Mouse (Mus musculus): Measurements from ENCODE around the gene Gnat3. TPM values are rescaled to one million over a fixed set of nuclear protein-coding genes. Genes with fewer than 3 reads are reported as not detected.

Gene Gnat3
- polyA plus RNA-seq, 1 experiment from 2014 or later, result not detected

- Histone ChIP-seq H3K27ac (replicated peaks) (no peak overlapping the region), H3K9me3 (no peaks in the 10 kb centered on the region), H3K27me3 (replicated peaks) (no peaks in the 10 kb centered on the region), H3K9ac (no peak overlapping the region), H3K4me2 (no peak overlapping the region), H3K4me3 (no peak overlapping the region), H3K36me3 (no peaks in the 10 kb centered on the region), H3K4me1 (no peaks in the 10 kb centered on the region)
- ATAC-seq (ENCODE audit: extremely low read depth, insufficient number of reproducible peaks, low FRiP score, low TSS enrichment), result no peak
- WGBS, result 74% methylated on average over 2 of the region's 2 CpGs
Observed at GRCm38 (mm10) chr5:18006157-18006556, 43.8 kb downstream of the Gnat3 start.

GRCm38 (mm10) chr5:18007067-18007466, 44.7 kb downstream of the Gnat3 start:
- ATAC-seq (ENCODE audit: extremely low read depth, insufficient number of reproducible peaks, low FRiP score, low TSS enrichment), result no peak
- no peak overlapping the region for H3K4me2 ChIP-seq
- H3K4me1 ChIP-seq, result 0 out of 2 replicates have a peak, but pooled peaks cover 3% of the 10 kb centered on the region
- H3K36me3 ChIP-seq, result no peaks in the 10 kb centered on the region
- H3K9me3 ChIP-seq, result no peaks in the 10 kb centered on the region
- no peak overlapping the region for H3K4me3 ChIP-seq
- H3K27ac ChIP-seq (replicated peaks), result no peak overlapping the region
- H3K9ac ChIP-seq, result no peak overlapping the region
- no peaks in the 10 kb centered on the region for H3K27me3 ChIP-seq (replicated peaks)

- 82% methylated on average over 5 of the region's 5 CpGs for WGBS
- no peak for ATAC-seq (ENCODE audit: extremely low read depth, insufficient number of reproducible peaks, low FRiP score, low TSS enrichment)
Observed at GRCm38 (mm10) chr5:18010301-18010700, 48.0 kb downstream of the Gnat3 start.

GRCm38 (mm10) chr5:18013196-18013595, 50.8 kb downstream of the Gnat3 start:
- Histone ChIP-seq H3K4me1 (0 out of 2 replicates have a peak, but pooled peaks cover 8% of the 10 kb centered on the region), H3K36me3 (no peaks in the 10 kb centered on the region), H3K27ac (replicated peaks) (no peak overlapping the region), H3K9ac (no peak overlapping the region), H3K9me3 (no peaks in the 10 kb centered on the region), H3K27me3 (replicated peaks) (no peaks in the 10 kb centered on the region), H3K4me2 (no peak overlapping the region), H3K4me3 (no peak overlapping the region)
- WGBS, result 46% methylated on average over 2 of the region's 2 CpGs
- no peak for ATAC-seq (ENCODE audit: extremely low read depth, insufficient number of reproducible peaks, low FRiP score, low TSS enrichment)

More at GRCm38 (mm10) chr5:18010301-18010700, 48.0 kb downstream of the Gnat3 start:
- H3K4me1 ChIP-seq, result 0 out of 2 replicates have a peak, but pooled peaks cover 8% of the 10 kb centered on the region
- no peak overlapping the region for H3K9ac ChIP-seq
- H3K9me3 ChIP-seq, result no peaks in the 10 kb centered on the region
- no peaks in the 10 kb centered on the region for H3K27me3 ChIP-seq (replicated peaks)
- H3K4me3 ChIP-seq, result no peak overlapping the region
- no peak overlapping the region for H3K4me2 ChIP-seq
- H3K36me3 ChIP-seq, result no peaks in the 10 kb centered on the region
- no peak overlapping the region for H3K27ac ChIP-seq (replicated peaks)

- 78% methylated on average over 4 of the region's 4 CpGs for WGBS
- Histone ChIP-seq H3K36me3 (no peaks in the 10 kb centered on the region), H3K27me3 (replicated peaks) (no peaks in the 10 kb centered on the region), H3K27ac (replicated peaks) (no peak overlapping the region), H3K9ac (no peak overlapping the region), H3K9me3 (no peaks in the 10 kb centered on the region), H3K4me1 (0 out of 2 replicates have a peak, but pooled peaks cover 8% of the 10 kb centered on the region), H3K4me2 (no peak overlapping the region), H3K4me3 (no peak overlapping the region)
- ATAC-seq (ENCODE audit: extremely low read depth, insufficient number of reproducible peaks, low FRiP score, low TSS enrichment), result no peak
Observed at GRCm38 (mm10) chr5:18014209-18014829, 52.0 kb downstream of the Gnat3 start.

- Histone ChIP-seq H3K4me2 (no peak overlapping the region), H3K36me3 (no peaks in the 10 kb centered on the region), H3K27me3 (replicated peaks) (no peaks in the 10 kb centered on the region), H3K4me1 (no peaks in the 10 kb centered on the region), H3K4me3 (no peak overlapping the region), H3K9ac (no peak overlapping the region), H3K9me3 (no peaks in the 10 kb centered on the region), H3K27ac (replicated peaks) (no peak overlapping the region)
- no peak for ATAC-seq (ENCODE audit: extremely low read depth, insufficient number of reproducible peaks, low FRiP score, low TSS enrichment)
Observed at GRCm38 (mm10) chr5:18023347-18023746, 61.0 kb downstream of the Gnat3 start.

GRCm38 (mm10) chr5:18027531-18027930, 65.2 kb downstream of the Gnat3 start:
- no peaks in the 10 kb centered on the region for H3K4me1 ChIP-seq
- no peak overlapping the region for H3K4me2 ChIP-seq
- no peaks in the 10 kb centered on the region for H3K36me3 ChIP-seq
- H3K27me3 ChIP-seq (replicated peaks), result no peaks in the 10 kb centered on the region
- WGBS, result 84% methylated on average over 3 of the region's 3 CpGs
- H3K27ac ChIP-seq (replicated peaks), result no peak overlapping the region
- H3K9ac ChIP-seq, result no peak overlapping the region
- no peaks in the 10 kb centered on the region for H3K9me3 ChIP-seq
- no peak for ATAC-seq (ENCODE audit: extremely low read depth, insufficient number of reproducible peaks, low FRiP score, low TSS enrichment)
- H3K4me3 ChIP-seq, result no peak overlapping the region

- Histone ChIP-seq H3K36me3 (no peaks in the 10 kb centered on the region), H3K27ac (replicated peaks) (peak overlapping the region; percentile 34), H3K9me3 (peaks cover 5% of the 10 kb centered on the region; the same call in 1 of the 2 replicates), H3K9ac (no peak overlapping the region), H3K27me3 (replicated peaks) (no peaks in the 10 kb centered on the region), H3K4me1 (no peaks in the 10 kb centered on the region), H3K4me3 (no peak overlapping the region), H3K4me2 (no peak overlapping the region)
- ATAC-seq (ENCODE audit: extremely low read depth, insufficient number of reproducible peaks, low FRiP score, low TSS enrichment), result no peak
- WGBS, result 53% methylated on average over 14 of the region's 14 CpGs
Observed at GRCm38 (mm10) chr5:18035848-18036638, 73.7 kb downstream of the Gnat3 start.

- no peak for ATAC-seq (ENCODE audit: extremely low read depth, insufficient number of reproducible peaks, low FRiP score, low TSS enrichment)
- 2% methylated on average over 2 of the region's 2 CpGs for WGBS
Observed at GRCm38 (mm10) chr5:18043022-18043421, 80.7 kb downstream of the Gnat3 start.

GRCm38 (mm10) chr5:18048841-18049240, 86.5 kb downstream of the Gnat3 start:
- ATAC-seq (ENCODE audit: extremely low read depth, insufficient number of reproducible peaks, low FRiP score, low TSS enrichment), result no peak
- Histone ChIP-seq H3K9ac (no peak overlapping the region), H3K4me3 (no peak overlapping the region), H3K4me1 (no peaks in the 10 kb centered on the region), H3K36me3 (no peaks in the 10 kb centered on the region), H3K27ac (replicated peaks) (no peak overlapping the region), H3K27me3 (replicated peaks) (no peaks in the 10 kb centered on the region), H3K9me3 (no peaks in the 10 kb centered on the region), H3K4me2 (no peak overlapping the region)
- WGBS, result 83% methylated on average over 1 of the region's 1 CpGs

More at GRCm38 (mm10) chr5:18043022-18043421, 80.7 kb downstream of the Gnat3 start:
- Histone ChIP-seq H3K27me3 (replicated peaks) (no peaks in the 10 kb centered on the region), H3K27ac (replicated peaks) (no peak overlapping the region), H3K9ac (no peak overlapping the region), H3K36me3 (no peaks in the 10 kb centered on the region), H3K9me3 (no peaks in the 10 kb centered on the region), H3K4me2 (no peak overlapping the region), H3K4me1 (no peaks in the 10 kb centered on the region), H3K4me3 (no peak overlapping the region)

GRCm38 (mm10) chr5:18055323-18055722, 93.0 kb downstream of the Gnat3 start:
- Histone ChIP-seq H3K9me3 (no peaks in the 10 kb centered on the region), H3K9ac (no peak overlapping the region), H3K4me1 (no peaks in the 10 kb centered on the region), H3K36me3 (no peaks in the 10 kb centered on the region), H3K27ac (replicated peaks) (no peak overlapping the region), H3K27me3 (replicated peaks) (no peaks in the 10 kb centered on the region), H3K4me2 (no peak overlapping the region), H3K4me3 (no peak overlapping the region)
- ATAC-seq (ENCODE audit: extremely low read depth, insufficient number of reproducible peaks, low FRiP score, low TSS enrichment), result no peak
- 71% methylated on average over 2 of the region's 2 CpGs for WGBS
